Mouse (Mus musculus) ES-E14 (cell line): ENCODE data around the gene Sox5. TPM values are rescaled to one million over a fixed set of nuclear protein-coding genes. Genes with fewer than 3 reads are reported as not detected.

Experiments used
- DNase-seq: peaks from one replicate; pipeline ENCODE4 v3.0.0-alpha.2; 2013; ENCODE audit warnings: low read depth, low spot score
- H3K27ac ChIP-seq: 2 replicates; pipeline ENCODE4 v1.5.1; 2012; ENCODE audit warnings: low read depth, mild to moderate bottlenecking, low read length, moderate library complexity, mixed read lengths; ENCODE audit not compliant: poor library complexity, insufficient read depth, severe bottlenecking
- H3K36me3 ChIP-seq: 2 replicates; pipeline ENCODE4 v1.6.1; 2012; ENCODE audit warnings: mild to moderate bottlenecking, low read length, moderate library complexity, mixed read lengths; ENCODE audit not compliant: control insufficient read depth, poor library complexity, insufficient read depth, severe bottlenecking
- H3K4me1 ChIP-seq, 2 experiments: fragments of 150-350 bp in 1 of 2; sonication (generic) in 1 of 2; 2 replicates each; pipeline ENCODE4 v1.6.1; 2012; ENCODE audit warnings: low read length in 2 of 2, mild to moderate bottlenecking in 1 of 2, mixed read lengths in 1 of 2; ENCODE audit not compliant: control insufficient read depth in 2 of 2, insufficient read depth in 2 of 2, poor library complexity in 1 of 2
- H3K4me3 ChIP-seq, 2 experiments: fragments of 150-350 bp in 1 of 2; sonication (generic) in 1 of 2; 2 replicates each; pipeline ENCODE4 v1.5.1; 2012; ENCODE audit warnings: low read length in 2 of 2, low read depth in 1 of 2, mild to moderate bottlenecking in 1 of 2, mixed read lengths in 1 of 2; ENCODE audit not compliant: insufficient read depth in 1 of 2, poor library complexity in 1 of 2, severe bottlenecking in 1 of 2
- H3K9ac ChIP-seq: 2 replicates; pipeline ENCODE4 v1.6.1; 2012; ENCODE audit warnings: low read depth, mild to moderate bottlenecking, low read length, mixed read lengths; ENCODE audit not compliant: poor library complexity, insufficient read depth, severe bottlenecking
- H3K9me3 ChIP-seq: fragments of 150-350 bp; sonication (generic); 2 replicates; pipeline ENCODE4 v1.6.1; 2012; ENCODE audit warnings: low read depth, mild to moderate bottlenecking, low read length; ENCODE audit not compliant: control insufficient read depth, insufficient read depth
- CHD2 ChIP-seq: IDR thresholded peaks from 2 replicates; pipeline ENCODE4 v1.6.1; 2014; ENCODE audit warnings: mild to moderate bottlenecking, low read depth, low read length, inconsistent platforms
- HCFC1 ChIP-seq: IDR thresholded peaks from 2 replicates; pipeline ENCODE4 v1.6.1; 2012; ENCODE audit warnings: low read length, inconsistent platforms, borderline replicate concordance; ENCODE audit not compliant: insufficient read depth
- MAFK ChIP-seq: IDR thresholded peaks from 2 replicates; pipeline ENCODE4 v1.6.1; 2014; ENCODE audit warnings: mild to moderate bottlenecking, low read depth, low read length, inconsistent platforms; ENCODE audit not compliant: insufficient read depth
- ZC3H11A ChIP-seq: IDR thresholded peaks from 2 replicates; pipeline ENCODE4 v1.6.1; 2012; ENCODE audit warnings: low read depth, mild to moderate bottlenecking, inconsistent platforms, low read length, borderline replicate concordance
- ZNF384 ChIP-seq: IDR thresholded peaks from 2 replicates; pipeline ENCODE4 v1.6.1; 2012; ENCODE audit warnings: low read depth, low read length, inconsistent platforms
- in situ Hi-C, 2 experiments: fragments of 600-800 bp; cut with MboI; formaldehyde crosslinking; loops; one replicate each; pipeline ENCODE4 v1.15.1; 2025; ENCODE audit warnings: low sequenced_read_pairs in 2 of 2, inconsistent platforms in 1 of 2; ENCODE audit not compliant: unreplicated experiment in 2 of 2
- total RNA-seq: library from RNA; depleted of rRNA; stranded (reverse); fragments of 300-350 nt; gene quantifications from 2 replicates; pipeline ENCODE4 v1.2.3, GENCODE M21; 2012

Sox5 gene
- total RNA-seq, 1 experiment = 0.36 TPM

- no peaks in the 10 kb centered on the region for H3K9me3 ChIP-seq
- H3K9ac ChIP-seq = no peak overlapping the region
- TF ChIP-seq HCFC1 (no peak), CHD2 (no peak), ZNF384 (no peak), ZC3H11A (no peak)
- no peak for DNase-seq
- no peak overlapping the region for H3K4me3 ChIP-seq
- H3K27ac ChIP-seq = no peak overlapping the region
- H3K4me1 ChIP-seq = no peaks in the 10 kb centered on the region
- in situ Hi-C loops = no loop called here
- no peaks in the 10 kb centered on the region for H3K36me3 ChIP-seq
Measured at GRCm38 (mm10) chr6:144513761-144514160, 268.0 kb downstream of the Sox5 start.

GRCm38 (mm10) chr6:144511925-144512324 is 269.9 kb downstream of the Sox5 start:
- Histone ChIP-seq H3K9ac (no peak overlapping the region), H3K36me3 (no peaks in the 10 kb centered on the region), H3K9me3 (no peaks in the 10 kb centered on the region), H3K4me1 (no peaks in the 10 kb centered on the region), H3K4me3 (no peak overlapping the region), H3K27ac (no peak overlapping the region)
- no peak for DNase-seq
- TF ChIP-seq MAFK (no peak), CHD2 (no peak), HCFC1 (no peak), ZNF384 (no peak), ZC3H11A (no peak)
- in situ Hi-C loops = no loop called here

- no peak overlapping the region for H3K4me3 ChIP-seq
- no peaks in the 10 kb centered on the region for H3K36me3 ChIP-seq
- no peak overlapping the region for H3K27ac ChIP-seq
- no peak for DNase-seq
- in situ Hi-C loops = no loop called here
- no peak for TF ChIP-seq ZC3H11A
- TF ChIP-seq HCFC1 = no peak
- no peak for TF ChIP-seq CHD2
- TF ChIP-seq MAFK = no peak
- TF ChIP-seq ZNF384 = no peak
- H3K9ac ChIP-seq = no peak overlapping the region
- H3K9me3 ChIP-seq = no peaks in the 10 kb centered on the region
- H3K4me1 ChIP-seq = no peaks in the 10 kb centered on the region
Measured at GRCm38 (mm10) chr6:144510147-144510546, 271.6 kb downstream of the Sox5 start.

- Histone ChIP-seq H3K9me3 (no peaks in the 10 kb centered on the region), H3K4me3 (no peak overlapping the region), H3K9ac (no peak overlapping the region), H3K4me1 (no peaks in the 10 kb centered on the region), H3K36me3 (no peaks in the 10 kb centered on the region), H3K27ac (no peak overlapping the region)
- DNase-seq = no peak
- no peak for TF ChIP-seq HCFC1
- TF ChIP-seq ZC3H11A = no peak
- TF ChIP-seq MAFK = no peak
- TF ChIP-seq CHD2 = no peak
- TF ChIP-seq ZNF384 = no peak
- in situ Hi-C loops = no loop called here
Measured at GRCm38 (mm10) chr6:144504197-144504551, 277.6 kb downstream of the Sox5 start.

GRCm38 (mm10) chr6:144503399-144504196 is 278.2 kb downstream of the Sox5 start:
- H3K36me3 ChIP-seq = no peaks in the 10 kb centered on the region
- no peak for DNase-seq
- no peak overlapping the region for H3K27ac ChIP-seq
- in situ Hi-C loops = no loop called here
- TF ChIP-seq HCFC1 (no peak), ZC3H11A (no peak), MAFK (no peak), CHD2 (no peak), ZNF384 (no peak)
- no peak overlapping the region for H3K9ac ChIP-seq
- H3K4me3 ChIP-seq = no peak overlapping the region
- H3K4me1 ChIP-seq = no peaks in the 10 kb centered on the region
- H3K9me3 ChIP-seq = no peaks in the 10 kb centered on the region
